Mouse (Mus musculus) midbrain, embryonic 13.5 days (tissue): Measurements from ENCODE around the gene Cdkn2a. TPM values are rescaled to one million over a fixed set of nuclear protein-coding genes. Genes with fewer than 3 reads are reported as not detected.

Source experiments
- ATAC-seq: fragments of 200-750 bp; cut with Nextera tagmentation; 2 replicates; pipeline ENCODE4 v1.8.0; 2017; ENCODE audit warnings: mild to moderate bottlenecking, moderate TSS enrichment, moderate library complexity
- H3K27ac ChIP-seq: fragments of 300-500 bp; sonication (generic); 2 replicates; pipeline ENCODE4 v1.5.1; 2015; ENCODE audit warnings: inconsistent platforms, mild to moderate bottlenecking, moderate library complexity
- H3K27me3 ChIP-seq: fragments of 300-500 bp; sonication (generic); 2 replicates; pipeline ENCODE4 v1.6.1; 2015; ENCODE audit warnings: mild to moderate bottlenecking, inconsistent platforms
- H3K36me3 ChIP-seq: fragments of 300-500 bp; sonication (generic); 2 replicates; pipeline ENCODE4 v1.6.1; 2015; ENCODE audit warnings: mild to moderate bottlenecking, inconsistent platforms
- H3K4me1 ChIP-seq: fragments of 300-500 bp; sonication (generic); replicated peaks from 2 replicates; pipeline ENCODE4 v1.6.1; 2015; ENCODE audit warnings: inconsistent platforms
- H3K4me2 ChIP-seq: fragments of 300-500 bp; sonication (generic); replicated peaks from 2 replicates; pipeline ENCODE4 v1.6.1; 2015; ENCODE audit warnings: moderate library complexity, mild to moderate bottlenecking, inconsistent platforms
- H3K4me3 ChIP-seq: fragments of 300-500 bp; sonication (generic); replicated peaks from 2 replicates; pipeline ENCODE4 v1.5.1; 2015; ENCODE audit warnings: mild to moderate bottlenecking, inconsistent platforms
- H3K9ac ChIP-seq: fragments of 300-500 bp; sonication (generic); replicated peaks from 2 replicates; pipeline ENCODE4 v1.6.1; 2015; ENCODE audit warnings: mild to moderate bottlenecking, inconsistent platforms
- H3K9me3 ChIP-seq: fragments of 300-500 bp; sonication (generic); 2 replicates; pipeline ENCODE4 v1.6.1; 2016; ENCODE audit warnings: mild to moderate bottlenecking, inconsistent platforms
- WGBS: fragments of 180-500 bp; shearing (Covaris S2); methylation state at CpG from one replicate; pipeline ENCODE4 v1.1.7; 2015; 5-methylcytosine and 5-hydroxymethylcytosine counted together
- polyA plus RNA-seq: library from polyadenylated mRNA; unstranded; fragments of >200 nt; fragmentation: Nextera tagmentation; extraction: Ambion mirVana; gene quantifications from 2 replicates; pipeline ENCODE4 v1.2.1, GENCODE M21; 2015

Cdkn2a gene
- polyA plus RNA-seq, 1 experiment from 2014 or later, result not detected

DNA sequence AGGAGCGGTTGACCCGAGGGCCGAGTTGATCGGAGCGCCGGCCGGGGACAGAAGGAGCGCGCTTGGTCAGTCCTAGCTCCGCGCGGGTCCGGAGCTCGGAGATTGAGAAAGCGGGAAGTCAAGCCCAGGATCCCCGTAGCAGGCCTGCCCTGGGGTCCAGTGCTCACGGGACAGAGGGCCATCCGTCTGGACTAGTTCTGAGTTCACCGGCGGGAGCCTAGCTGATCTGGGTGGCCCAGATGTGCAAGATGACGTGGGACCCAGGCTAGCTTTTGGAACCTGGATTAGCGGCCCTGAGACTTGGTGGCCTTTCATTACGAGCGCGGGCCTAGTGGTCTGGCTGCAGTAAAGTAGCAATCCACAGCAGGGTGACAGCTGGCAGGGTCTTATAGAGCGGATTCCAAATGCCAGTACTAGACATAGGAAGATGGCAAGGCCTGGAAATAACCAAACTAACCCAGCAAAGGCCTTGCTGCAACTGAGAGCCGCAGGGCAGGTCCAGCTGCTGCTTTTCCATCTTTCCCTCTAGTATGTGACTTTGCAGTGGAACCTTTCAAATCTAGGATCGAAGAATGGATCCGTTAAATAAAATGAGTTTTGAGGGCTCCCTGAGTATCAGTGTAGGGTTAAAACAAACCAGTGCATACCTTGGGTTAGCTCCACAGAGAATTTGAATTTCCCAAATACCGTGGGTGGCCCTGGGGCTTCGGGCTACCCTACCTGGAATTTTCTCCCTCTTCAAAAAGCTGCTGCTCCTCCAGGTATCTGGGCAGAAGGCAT lies 1.2 kb upstream of the Cdkn2a start:
- WGBS, result 2% methylated on average over 27 of the region's 31 CpGs
- Histone ChIP-seq H3K4me2 (peak overlapping the region; percentile 88), H3K27ac (no peak overlapping the region), H3K9me3 (no peaks in the 10 kb centered on the region), H3K36me3 (no peaks in the 10 kb centered on the region), H3K4me1 (peaks cover 17% of the 10 kb centered on the region), H3K4me3 (peak overlapping the region; percentile 51), H3K9ac (no peak overlapping the region), H3K27me3 (peaks cover 93% of the 10 kb centered on the region)
- ATAC-seq, result peak; percentile 55

DNA sequence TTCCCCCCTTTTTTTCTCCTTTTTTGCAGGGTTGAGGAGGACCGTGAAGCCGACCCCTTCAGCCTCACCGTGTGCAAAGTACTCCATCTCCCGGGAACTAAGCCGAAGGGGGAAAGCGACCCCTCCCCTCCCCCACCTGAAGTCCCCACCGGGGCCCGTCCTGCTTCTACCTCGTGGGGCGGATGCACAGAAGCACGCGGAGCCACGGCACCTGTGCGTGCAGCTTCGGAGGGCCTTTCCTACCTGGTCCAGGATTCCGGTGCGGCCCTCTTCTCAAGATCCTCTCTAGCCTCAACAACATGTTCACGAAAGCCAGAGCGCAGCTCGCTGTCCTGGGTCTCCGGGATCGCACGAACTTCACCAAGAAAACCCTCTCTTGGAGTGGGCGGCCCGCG lies 365 bp downstream of the Cdkn2a start:
- H3K4me2 ChIP-seq, result peak overlapping the region; percentile 88
- H3K9me3 ChIP-seq, result no peaks in the 10 kb centered on the region
- WGBS, result 1% methylated on average over 26 of the region's 26 CpGs
- H3K27me3 ChIP-seq, result peaks cover 93% of the 10 kb centered on the region
- H3K9ac ChIP-seq, result peak overlapping the region; percentile 44; the same call in 1 of the 2 replicates
- H3K4me1 ChIP-seq, result peaks cover 17% of the 10 kb centered on the region
- no peaks in the 10 kb centered on the region for H3K36me3 ChIP-seq
- H3K27ac ChIP-seq, result no peak overlapping the region
- ATAC-seq, result peak; percentile 53
- H3K4me3 ChIP-seq, result peak overlapping the region; percentile 51

DNA sequence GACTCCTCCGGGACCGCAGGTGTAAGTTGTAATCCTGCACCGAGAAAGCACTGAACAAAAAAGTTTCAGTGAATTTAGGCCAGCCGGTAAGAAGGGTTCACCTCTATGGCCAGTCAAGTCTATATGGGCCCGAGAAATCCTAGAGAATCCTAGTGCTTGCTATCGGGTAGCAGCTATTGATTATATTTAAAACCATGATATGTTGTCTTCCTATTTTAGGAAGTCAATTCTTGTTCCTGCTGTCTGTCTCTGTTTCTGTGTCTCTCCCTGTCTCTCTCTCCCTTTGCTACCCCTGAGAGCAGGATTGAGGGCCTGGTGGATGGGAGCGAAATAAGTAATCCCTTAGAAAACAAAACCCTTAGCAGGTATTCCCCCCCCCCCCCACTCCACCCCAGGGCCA lies 937 bp downstream of the Cdkn2a start:
- no peak for ATAC-seq
- H3K4me2 ChIP-seq, result no peak overlapping the region
- peaks cover 17% of the 10 kb centered on the region for H3K4me1 ChIP-seq
- 2% methylated on average over 7 of the region's 7 CpGs for WGBS
- no peak overlapping the region for H3K4me3 ChIP-seq
- no peaks in the 10 kb centered on the region for H3K9me3 ChIP-seq
- H3K9ac ChIP-seq, result no peak overlapping the region
- peaks cover 97% of the 10 kb centered on the region for H3K27me3 ChIP-seq
- no peak overlapping the region for H3K27ac ChIP-seq
- no peaks in the 10 kb centered on the region for H3K36me3 ChIP-seq

DNA sequence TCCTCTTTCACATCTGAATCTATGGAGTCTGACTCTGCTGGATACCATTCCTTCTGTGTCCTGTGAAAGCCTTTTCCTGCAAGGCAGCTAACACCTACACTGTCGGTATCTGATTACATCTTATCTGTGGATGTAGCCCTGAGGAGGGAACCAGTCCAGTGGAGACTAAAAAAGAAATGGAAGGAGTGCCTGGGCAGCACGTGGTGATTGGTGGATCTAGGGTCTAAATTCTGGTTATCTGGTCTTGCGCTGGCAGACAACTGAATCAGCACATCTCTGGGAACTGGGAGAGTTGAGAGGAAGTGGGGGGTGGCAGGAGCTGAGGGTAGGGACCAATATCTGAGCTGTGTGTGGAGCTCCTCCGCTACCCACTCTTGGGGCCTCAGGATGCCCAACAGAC lies 5.4 kb downstream of the Cdkn2a start:
- H3K27me3 ChIP-seq, result peaks cover 89% of the 10 kb centered on the region

DNA sequence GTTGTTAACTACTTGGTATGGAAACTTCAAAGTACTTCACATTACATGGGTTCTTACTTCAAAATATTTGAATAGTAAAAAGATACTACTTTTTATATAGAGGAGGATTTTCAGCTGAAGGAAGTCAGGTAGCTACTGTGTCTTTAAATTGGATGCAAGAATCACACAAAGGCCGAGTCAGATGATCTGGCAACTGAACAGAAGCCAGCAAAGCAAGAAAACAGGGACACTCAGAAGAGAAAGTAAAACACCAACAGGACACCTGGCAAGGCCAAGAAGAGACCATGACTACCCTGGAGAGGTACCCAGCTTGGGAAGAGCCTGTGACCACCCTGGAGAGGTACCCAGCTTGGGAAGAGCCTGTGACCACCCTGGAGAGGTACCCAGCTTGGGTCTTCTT lies 7.9 kb downstream of the Cdkn2a start:
- Histone ChIP-seq H3K27ac (no peak overlapping the region), H3K36me3 (no peaks in the 10 kb centered on the region), H3K9ac (no peak overlapping the region), H3K4me3 (no peak overlapping the region), H3K4me1 (peaks cover 6% of the 10 kb centered on the region), H3K9me3 (no peaks in the 10 kb centered on the region), H3K27me3 (peaks cover 89% of the 10 kb centered on the region), H3K4me2 (no peak overlapping the region)
- no peak for ATAC-seq
- WGBS, result 3% methylated on average over 1 of the region's 1 CpGs

More for the DNA sequence above, 5.4 kb downstream of the Cdkn2a start:
- Histone ChIP-seq H3K4me2 (no peak overlapping the region), H3K9ac (no peak overlapping the region), H3K4me3 (no peak overlapping the region), H3K36me3 (no peaks in the 10 kb centered on the region), H3K27ac (no peak overlapping the region), H3K9me3 (no peaks in the 10 kb centered on the region), H3K4me1 (peaks cover 1% of the 10 kb centered on the region)
- no peak for ATAC-seq
- under 1% methylated on average over 4 of the region's 4 CpGs for WGBS

DNA sequence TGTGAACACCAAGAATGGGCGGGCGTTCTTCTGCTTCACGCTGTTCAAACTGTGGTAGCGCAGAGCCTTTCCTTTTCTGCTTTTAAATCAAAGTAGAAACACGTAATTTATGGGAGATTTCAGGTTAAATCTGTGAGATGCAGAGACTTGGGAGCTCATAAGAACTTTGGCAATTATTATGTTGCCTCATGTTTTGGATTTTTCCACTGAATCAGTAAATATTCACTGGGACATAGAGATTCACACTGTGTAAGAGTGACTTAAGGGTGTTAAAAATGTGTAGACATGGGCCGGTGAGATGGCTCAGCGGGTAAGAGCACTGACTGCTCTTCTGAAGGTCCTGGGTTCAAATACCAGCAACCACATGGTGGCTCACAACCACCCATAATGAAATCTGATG lies 8.8 kb downstream of the Cdkn2a start:
- Histone ChIP-seq H3K36me3 (no peaks in the 10 kb centered on the region), H3K4me2 (no peak overlapping the region), H3K4me1 (peaks cover 6% of the 10 kb centered on the region), H3K9ac (no peak overlapping the region), H3K27ac (no peak overlapping the region), H3K9me3 (no peaks in the 10 kb centered on the region), H3K4me3 (no peak overlapping the region), H3K27me3 (peaks cover 89% of the 10 kb centered on the region)
- ATAC-seq, result no peak
- WGBS, result 22% methylated on average over 7 of the region's 7 CpGs

DNA sequence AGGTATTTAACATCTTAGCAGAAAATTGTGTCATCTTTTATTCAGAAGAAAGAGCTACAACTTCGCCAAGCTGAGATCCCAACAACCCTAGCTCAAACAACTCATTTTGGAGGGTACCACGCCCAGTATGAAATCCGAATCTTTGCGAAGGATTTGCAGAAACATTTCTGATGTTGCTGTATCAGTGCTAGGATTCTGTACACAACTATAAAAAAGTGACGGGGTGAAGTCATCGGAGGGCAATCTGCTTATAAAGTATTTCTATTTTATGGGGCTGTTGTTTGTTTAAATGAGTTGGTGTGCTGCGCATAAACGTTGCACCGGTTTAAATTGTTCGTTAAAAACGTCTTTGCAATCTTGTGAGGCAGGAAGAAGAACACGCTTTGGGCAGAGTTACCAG lies 11.8 kb downstream of the Cdkn2a start:
- WGBS, result 2% methylated on average over 12 of the region's 12 CpGs
- ATAC-seq, result no peak
- no peak overlapping the region for H3K27ac ChIP-seq

DNA sequence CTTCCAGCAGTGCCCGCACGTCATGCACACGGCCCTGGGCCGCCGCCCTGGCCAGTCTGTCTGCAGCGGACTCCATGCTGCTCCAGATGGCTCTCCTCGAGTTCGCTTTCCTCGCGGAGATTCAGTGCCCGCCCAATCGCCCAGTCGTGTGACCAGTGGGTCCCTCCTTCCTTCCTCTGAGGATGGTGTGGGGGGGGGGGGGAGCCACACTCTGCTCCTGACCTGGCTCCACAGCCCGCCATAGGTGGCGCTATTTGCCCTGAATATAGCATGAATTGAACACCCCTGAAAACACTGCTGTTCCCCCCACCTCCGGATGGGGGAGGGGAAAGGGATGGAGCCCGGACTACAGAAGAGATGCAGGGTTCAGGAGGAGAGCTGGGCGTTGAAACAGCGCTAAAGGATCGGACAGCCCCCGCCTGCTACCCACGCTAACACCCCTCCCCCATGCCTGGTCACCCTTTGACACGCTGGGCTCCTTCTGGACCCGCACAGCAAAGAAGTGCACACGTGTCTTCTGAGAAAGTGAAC lies 12.4 kb downstream of the Cdkn2a start:
- H3K4me1 ChIP-seq, result peaks cover 6% of the 10 kb centered on the region
- H3K9ac ChIP-seq, result no peak overlapping the region
- no peak overlapping the region; the same call in 1 of the 2 replicates for H3K4me3 ChIP-seq
- H3K4me2 ChIP-seq, result 0 out of 2 replicates have a peak overlapping the region, but pooled peaks have one; percentile 3
- no peak overlapping the region for H3K27ac ChIP-seq
- no peaks in the 10 kb centered on the region for H3K9me3 ChIP-seq
- ATAC-seq, result peak; percentile 83
- 0% methylated on average over 25 of the region's 25 CpGs for WGBS
- peaks cover 90% of the 10 kb centered on the region for H3K27me3 ChIP-seq
- H3K36me3 ChIP-seq, result no peaks in the 10 kb centered on the region

More for the DNA sequence above, 11.8 kb downstream of the Cdkn2a start:
- Histone ChIP-seq H3K36me3 (no peaks in the 10 kb centered on the region), H3K4me1 (peaks cover 6% of the 10 kb centered on the region), H3K9me3 (no peaks in the 10 kb centered on the region), H3K4me3 (no peak overlapping the region), H3K4me2 (no peak overlapping the region), H3K9ac (no peak overlapping the region), H3K27me3 (peaks cover 89% of the 10 kb centered on the region)

DNA sequence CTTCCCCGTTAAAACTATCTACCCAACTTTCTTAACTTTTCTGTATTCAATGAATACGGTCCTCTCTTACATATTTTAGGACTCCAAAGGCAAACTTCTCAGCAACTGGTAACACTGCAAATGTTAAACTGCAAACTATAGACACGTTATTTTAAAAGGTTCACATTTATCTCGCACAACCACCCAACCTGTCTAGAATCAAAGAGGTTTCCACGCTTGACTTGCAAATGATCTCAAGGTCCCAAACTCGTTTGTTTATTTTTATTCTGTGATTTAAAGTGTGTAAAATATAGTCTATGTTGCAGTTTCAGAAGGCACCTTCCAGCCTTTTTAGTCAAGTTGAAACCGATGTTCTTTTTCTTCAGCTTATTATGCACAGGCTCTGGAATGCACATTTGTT lies 13.2 kb downstream of the Cdkn2a start:
- H3K27me3 ChIP-seq, result peaks cover 93% of the 10 kb centered on the region

DNA sequence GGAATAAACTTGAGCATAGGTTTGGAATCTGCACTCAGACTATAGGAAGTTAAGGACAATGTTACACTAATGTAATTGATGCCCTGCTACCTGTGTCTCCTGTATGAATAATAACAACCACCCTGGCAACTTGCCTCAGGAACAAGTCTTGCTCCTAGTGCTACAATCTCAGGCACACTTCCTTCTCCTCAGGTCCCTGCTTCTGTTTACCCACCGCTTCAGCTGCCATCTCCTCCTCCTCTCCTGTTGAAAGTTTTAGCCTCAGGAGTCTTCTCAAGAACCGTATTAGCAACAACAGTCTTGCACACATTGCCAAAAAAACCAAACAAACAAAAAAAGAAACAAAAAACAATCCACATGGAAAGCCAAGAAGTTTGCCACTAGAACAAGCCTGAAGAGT lies 14.8 kb downstream of the Cdkn2a start:
- Histone ChIP-seq H3K4me1 (peaks cover 6% of the 10 kb centered on the region), H3K9me3 (no peaks in the 10 kb centered on the region), H3K4me3 (no peak overlapping the region), H3K27ac (no peak overlapping the region), H3K36me3 (no peaks in the 10 kb centered on the region), H3K4me2 (no peak overlapping the region), H3K9ac (no peak overlapping the region), H3K27me3 (peaks cover 96% of the 10 kb centered on the region)
- ATAC-seq, result no peak
- 0% methylated on average over 2 of the region's 2 CpGs for WGBS

More for the DNA sequence above, 13.2 kb downstream of the Cdkn2a start:
- 3% methylated on average over 7 of the region's 7 CpGs for WGBS
- Histone ChIP-seq H3K9ac (no peak overlapping the region), H3K4me2 (no peak overlapping the region), H3K9me3 (no peaks in the 10 kb centered on the region), H3K27ac (no peak overlapping the region), H3K4me1 (peaks cover 6% of the 10 kb centered on the region), H3K4me3 (no peak overlapping the region), H3K36me3 (no peaks in the 10 kb centered on the region)
- no peak for ATAC-seq

DNA sequence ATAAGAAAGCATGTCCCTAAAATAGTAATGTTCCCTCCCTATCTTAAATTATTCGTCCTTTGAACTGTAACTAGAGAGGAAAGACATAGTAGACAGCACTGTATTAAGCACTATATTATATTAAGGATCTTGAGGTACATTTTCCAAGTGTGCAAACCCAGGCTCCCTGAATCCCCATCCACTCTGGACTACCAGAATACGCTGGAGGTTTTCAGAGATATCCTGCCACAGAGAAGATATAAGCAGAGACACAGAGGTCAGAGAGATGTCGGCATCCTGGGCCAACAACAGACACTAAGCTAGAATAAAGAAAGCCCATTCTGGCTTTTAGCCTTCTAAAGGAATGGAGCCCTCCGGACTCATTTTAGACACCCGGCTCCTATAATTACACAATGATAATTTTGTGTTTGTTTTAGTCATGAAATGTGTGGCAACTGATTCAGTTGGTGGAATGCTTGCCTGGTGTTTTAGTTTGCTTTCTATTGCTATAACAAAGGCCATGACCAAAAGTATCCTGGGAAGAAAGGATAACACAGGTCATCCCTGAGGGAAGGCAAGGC lies 17.0 kb downstream of the Cdkn2a start:
- no peak for ATAC-seq
- 5% methylated on average over 5 of the region's 5 CpGs for WGBS
- no peak overlapping the region for H3K4me3 ChIP-seq
- no peaks in the 10 kb centered on the region for H3K36me3 ChIP-seq
- no peaks in the 10 kb centered on the region for H3K9me3 ChIP-seq
- peaks cover 6% of the 10 kb centered on the region for H3K4me1 ChIP-seq
- H3K9ac ChIP-seq, result no peak overlapping the region
- peaks cover 99% of the 10 kb centered on the region for H3K27me3 ChIP-seq
- no peak overlapping the region for H3K4me2 ChIP-seq
- H3K27ac ChIP-seq, result no peak overlapping the region

DNA sequence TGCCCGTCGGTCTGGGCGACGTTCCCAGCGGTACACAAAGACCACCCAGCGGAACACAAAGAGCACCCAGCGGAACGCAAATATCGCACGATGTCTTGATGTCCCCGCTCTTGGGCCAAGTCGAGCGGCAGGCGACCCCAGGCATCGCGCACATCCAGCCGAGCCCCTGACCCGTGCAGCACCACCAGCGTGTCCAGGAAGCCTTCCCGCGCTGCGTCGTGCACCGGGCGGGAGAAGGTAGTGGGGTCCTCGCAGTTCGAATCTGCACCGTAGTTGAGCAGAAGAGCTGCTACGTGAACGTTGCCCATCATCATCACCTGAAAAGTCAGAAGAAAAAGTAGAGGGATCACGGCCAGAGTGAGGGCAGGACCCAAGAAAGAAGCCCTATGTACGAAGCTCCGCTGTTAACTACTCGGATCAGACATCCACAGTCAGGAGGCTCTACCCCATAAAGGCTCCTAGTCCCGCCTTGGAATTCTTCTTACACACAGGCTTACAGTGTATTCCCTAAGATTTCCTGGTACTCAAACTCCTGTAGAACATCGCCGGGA lies 17.7 kb downstream of the Cdkn2a start:
- no peak for ATAC-seq
- H3K4me1 ChIP-seq, result no peaks in the 10 kb centered on the region; the same call in 1 of the 2 replicates
- H3K27me3 ChIP-seq, result peaks cover 99% of the 10 kb centered on the region
- H3K36me3 ChIP-seq, result no peaks in the 10 kb centered on the region
- no peak overlapping the region for H3K27ac ChIP-seq
- whole genome bisulfite sequencing, result under 1% methylated on average over 37 of the region's 37 CpGs
- H3K4me3 ChIP-seq, result no peak overlapping the region
- no peaks in the 10 kb centered on the region for H3K9me3 ChIP-seq
- H3K4me2 ChIP-seq, result no peak overlapping the region
- no peak overlapping the region for H3K9ac ChIP-seq
